Mouse (Mus musculus): ENCODE measurements around the gene Ackr3.

DNA sequence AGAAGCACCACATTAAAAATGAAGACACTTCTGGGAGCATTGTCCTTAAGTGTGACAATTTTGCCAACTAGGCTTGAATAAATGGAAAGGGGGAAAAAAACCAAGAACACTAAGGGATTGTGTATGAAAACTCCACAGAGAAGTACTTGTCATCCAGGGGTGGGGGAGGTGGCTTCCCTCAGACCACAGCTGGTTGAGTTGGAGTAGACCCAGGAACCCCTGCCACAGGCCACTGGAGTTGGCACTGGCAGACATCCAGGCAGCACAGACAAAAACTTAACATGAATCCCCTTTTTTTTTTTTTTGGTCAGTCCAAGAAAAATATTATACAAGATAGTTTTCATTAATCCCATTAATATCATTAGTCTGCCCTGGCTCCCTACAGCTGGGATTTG, 28.7 kb downstream of the Ackr3 start:
- no peak for TF ChIP-seq CTCF (IDR thresholded peaks at IDR 0.05; ENCODE audit: control insufficient read depth, insufficient read depth, insufficient replicate concordance, low read depth, low read length)
- no peak for TF ChIP-seq POLR2A (IDR thresholded peaks at IDR 0.05; ENCODE audit: control insufficient read depth, low read depth, low read length)
